Mouse (Mus musculus): ENCODE results near the gene Hist2h2aa1. TPM values are rescaled to one million over a fixed set of nuclear protein-coding genes. Genes with fewer than 3 reads are reported as not detected.
"Not testable (repeated sequence)": the region's sequence is repeated elsewhere in the genome, so short reads cannot be mapped to it uniquely, and the experiment has no call there.

Gene Hist2h2aa1
- polyA plus RNA-seq, 1 experiment = not detected

DNA sequence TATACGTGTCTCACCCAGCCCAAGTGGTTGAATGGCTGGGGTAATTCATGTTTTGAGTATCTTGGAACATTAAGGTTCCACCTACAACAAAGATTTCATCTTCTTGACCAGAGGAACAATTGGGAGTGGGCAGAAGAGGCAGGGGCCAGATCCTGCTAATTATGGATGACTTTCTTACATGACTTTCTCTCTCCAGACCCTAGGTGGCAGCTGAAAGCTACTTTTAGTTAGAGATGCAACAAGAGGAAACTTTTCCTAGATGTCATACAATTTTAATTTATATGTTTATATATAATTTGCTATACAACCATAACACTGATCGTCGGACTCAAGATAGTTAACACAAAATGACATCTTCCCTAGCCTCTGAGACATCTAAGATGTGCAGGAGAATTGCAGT, 37.5 kb upstream of the Hist2h2aa1 start:
- no peak overlapping the region for H3K27ac ChIP-seq (ENCODE audit: control insufficient read depth, insufficient read depth, low read depth, low read length, poor library complexity)
- WGBS = 65% methylated on average over 3 of the region's 3 CpGs
- H3K4me1 ChIP-seq (ENCODE audit: control insufficient read depth, insufficient read depth, low read length) = no peaks in the 10 kb centered on the region
- no peak overlapping the region for H3K4me3 ChIP-seq (replicated peaks; ENCODE audit: control insufficient read depth, low read depth, low read length)
- TF ChIP-seq POLR2A (IDR thresholded peaks at IDR 0.05; ENCODE audit: borderline replicate concordance, control insufficient read depth, low read depth, low read length) (no peak), CTCF (IDR thresholded peaks at IDR 0.05; ENCODE audit: control insufficient read depth, insufficient read depth, low read length) (no peak)

DNA sequence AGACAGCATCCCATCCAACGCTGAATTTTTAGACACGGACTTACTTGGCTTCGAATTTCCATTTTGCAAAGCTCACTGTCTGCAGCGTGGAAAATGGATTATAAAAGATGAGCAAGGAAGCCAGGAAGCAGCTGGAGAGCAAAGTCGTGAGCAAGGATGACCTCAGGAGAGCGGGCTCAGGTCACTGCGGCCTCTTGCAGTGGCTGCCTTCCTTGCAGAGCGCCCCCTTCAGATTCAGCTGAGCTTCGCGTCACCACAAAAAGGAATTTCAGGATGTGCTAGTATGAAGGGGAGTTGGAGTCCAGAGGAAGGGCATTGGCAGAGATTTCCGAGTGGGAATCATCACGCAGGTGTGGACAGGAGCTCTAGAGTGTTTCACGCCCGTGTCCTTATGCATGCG, 36.1 kb upstream of the Hist2h2aa1 start:
- TF ChIP-seq POLR2A (IDR thresholded peaks at IDR 0.05; ENCODE audit: borderline replicate concordance, control insufficient read depth, low read depth, low read length) = no peak
- peak; percentile 14; the same call in 1 of the 2 replicates for TF ChIP-seq CTCF (IDR thresholded peaks at IDR 0.05; ENCODE audit: control insufficient read depth, insufficient read depth, low read length)
- Histone ChIP-seq H3K4me3 (replicated peaks; ENCODE audit: control insufficient read depth, low read depth, low read length) (no peak overlapping the region), H3K27ac (ENCODE audit: control insufficient read depth, insufficient read depth, low read depth, low read length, poor library complexity) (no peak overlapping the region), H3K4me1 (ENCODE audit: control insufficient read depth, insufficient read depth, low read length) (no peaks in the 10 kb centered on the region)
- WGBS = 51% methylated on average over 15 of the region's 15 CpGs

DNA sequence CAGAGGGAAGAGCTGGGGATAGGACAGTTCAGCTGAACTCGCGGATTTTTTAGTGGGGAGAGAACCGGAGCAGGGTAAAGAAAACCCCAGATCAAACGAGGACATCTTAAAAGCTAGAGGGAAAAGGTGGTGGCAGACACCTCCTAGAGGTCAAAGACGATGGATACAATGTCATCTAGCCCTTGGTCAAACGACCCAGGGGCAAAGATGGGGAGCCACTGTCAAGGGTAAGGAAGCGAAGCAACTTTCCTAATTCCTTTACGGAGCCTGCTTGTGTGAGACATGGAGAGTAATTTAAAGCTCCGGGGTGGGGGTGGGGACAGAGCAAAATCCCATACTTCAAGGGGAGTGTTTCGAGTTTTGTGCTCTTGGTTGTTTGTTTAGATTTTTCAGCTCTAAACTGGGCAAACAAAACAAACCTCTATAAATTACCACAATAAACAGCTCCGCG, 26.1 kb upstream of the Hist2h2aa1 start:
- Histone ChIP-seq H3K27ac (ENCODE audit: control insufficient read depth, insufficient read depth, low read depth, low read length, poor library complexity) (peak overlapping the region; percentile 98), H3K4me3 (replicated peaks; ENCODE audit: control insufficient read depth, low read depth, low read length) (peak overlapping the region; percentile 60), H3K4me1 (ENCODE audit: control insufficient read depth, insufficient read depth, low read length) (peaks cover 2% of the 10 kb centered on the region)
- 0% methylated on average over 12 of the region's 12 CpGs for WGBS
- TF ChIP-seq POLR2A (IDR thresholded peaks at IDR 0.05; ENCODE audit: borderline replicate concordance, control insufficient read depth, low read depth, low read length) (no peak), CTCF (IDR thresholded peaks at IDR 0.05; ENCODE audit: control insufficient read depth, insufficient read depth, low read length) (peak; percentile 19; the same call in 1 of the 2 replicates)

DNA sequence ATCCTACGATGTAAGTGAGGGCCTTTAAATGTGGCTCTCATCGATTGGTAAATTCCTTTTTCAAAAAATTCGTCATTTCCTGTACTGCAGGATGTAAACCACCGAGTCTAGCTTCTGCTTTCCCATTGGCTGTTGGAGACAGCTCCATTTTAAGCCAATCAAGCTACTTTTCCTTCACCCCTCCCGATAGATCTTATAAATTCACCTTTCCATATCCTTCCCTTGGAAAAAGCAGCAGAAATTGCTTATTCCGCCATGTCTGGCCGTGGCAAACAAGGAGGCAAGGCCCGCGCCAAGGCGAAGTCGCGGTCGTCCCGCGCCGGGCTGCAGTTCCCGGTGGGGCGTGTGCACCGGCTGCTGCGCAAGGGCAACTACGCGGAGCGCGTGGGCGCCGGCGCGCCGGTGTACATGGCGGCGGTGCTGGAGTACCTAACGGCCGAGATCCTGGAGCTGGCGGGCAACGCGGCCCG, 25.6 kb upstream of the Hist2h2aa1 start, which contains the start of the genes Bola1 and Hist2h2ab:
Gene Bola1, minus strand, starts transcription at position 49 of the 470 bp plus-strand sequence.
Gene Hist2h2ab, plus strand, starts transcription at position 205 of the 470 bp plus-strand sequence.
- under 1% methylated on average over 37 of the region's 37 CpGs for WGBS
- H3K4me1 ChIP-seq (ENCODE audit: control insufficient read depth, insufficient read depth, low read length) = peaks cover 2% of the 10 kb centered on the region
- H3K4me3 ChIP-seq (replicated peaks; ENCODE audit: control insufficient read depth, low read depth, low read length) = peak within 1 kb of the TSS; percentile 67
- TF ChIP-seq CTCF (IDR thresholded peaks at IDR 0.05; ENCODE audit: control insufficient read depth, insufficient read depth, low read length) (no peak), POLR2A (IDR thresholded peaks at IDR 0.05; ENCODE audit: borderline replicate concordance, control insufficient read depth, low read depth, low read length) (peak; percentile 95; the same call in 1 of the 2 replicates)
- peak within 1 kb of the TSS; percentile 98 for H3K27ac ChIP-seq (ENCODE audit: control insufficient read depth, insufficient read depth, low read depth, low read length, poor library complexity)

DNA sequence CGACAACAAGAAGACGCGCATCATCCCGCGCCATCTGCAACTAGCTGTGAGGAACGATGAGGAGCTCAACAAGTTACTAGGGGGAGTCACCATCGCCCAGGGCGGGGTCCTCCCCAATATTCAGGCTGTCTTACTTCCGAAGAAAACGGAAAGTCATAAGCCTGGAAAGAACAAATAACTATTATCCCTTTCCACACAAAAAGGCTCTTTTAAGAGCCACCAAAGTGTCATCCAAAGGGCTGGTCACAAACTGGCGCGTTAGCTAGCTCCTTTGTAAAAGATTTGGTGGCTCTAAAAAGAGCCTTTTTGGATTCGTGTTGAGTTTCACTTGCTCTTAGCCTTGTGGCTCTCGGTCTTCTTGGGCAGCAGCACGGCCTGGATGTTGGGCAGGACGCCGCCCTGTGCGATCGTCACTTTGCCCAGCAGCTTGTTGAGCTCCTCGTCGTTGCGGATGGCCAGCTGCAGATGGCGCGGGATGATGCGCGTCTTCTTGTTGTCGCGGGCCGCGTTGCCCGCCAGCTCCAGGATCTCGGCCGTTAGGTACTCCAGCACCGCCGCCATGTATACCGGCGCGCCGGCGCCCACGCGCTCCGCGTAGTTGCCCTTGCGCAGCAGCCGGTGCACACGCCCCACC, 25.0 kb upstream of the Hist2h2aa1 start:
- under 1% methylated on average over 46 of the region's 47 CpGs for WGBS
- not testable (repeated sequence) for H3K4me1 ChIP-seq (ENCODE audit: control insufficient read depth, insufficient read depth, low read length)
- Histone ChIP-seq H3K4me3 (replicated peaks; ENCODE audit: control insufficient read depth, low read depth, low read length) (peak overlapping the region; percentile 67), H3K27ac (ENCODE audit: control insufficient read depth, insufficient read depth, low read depth, low read length, poor library complexity) (peak overlapping the region; percentile 98)

DNA sequence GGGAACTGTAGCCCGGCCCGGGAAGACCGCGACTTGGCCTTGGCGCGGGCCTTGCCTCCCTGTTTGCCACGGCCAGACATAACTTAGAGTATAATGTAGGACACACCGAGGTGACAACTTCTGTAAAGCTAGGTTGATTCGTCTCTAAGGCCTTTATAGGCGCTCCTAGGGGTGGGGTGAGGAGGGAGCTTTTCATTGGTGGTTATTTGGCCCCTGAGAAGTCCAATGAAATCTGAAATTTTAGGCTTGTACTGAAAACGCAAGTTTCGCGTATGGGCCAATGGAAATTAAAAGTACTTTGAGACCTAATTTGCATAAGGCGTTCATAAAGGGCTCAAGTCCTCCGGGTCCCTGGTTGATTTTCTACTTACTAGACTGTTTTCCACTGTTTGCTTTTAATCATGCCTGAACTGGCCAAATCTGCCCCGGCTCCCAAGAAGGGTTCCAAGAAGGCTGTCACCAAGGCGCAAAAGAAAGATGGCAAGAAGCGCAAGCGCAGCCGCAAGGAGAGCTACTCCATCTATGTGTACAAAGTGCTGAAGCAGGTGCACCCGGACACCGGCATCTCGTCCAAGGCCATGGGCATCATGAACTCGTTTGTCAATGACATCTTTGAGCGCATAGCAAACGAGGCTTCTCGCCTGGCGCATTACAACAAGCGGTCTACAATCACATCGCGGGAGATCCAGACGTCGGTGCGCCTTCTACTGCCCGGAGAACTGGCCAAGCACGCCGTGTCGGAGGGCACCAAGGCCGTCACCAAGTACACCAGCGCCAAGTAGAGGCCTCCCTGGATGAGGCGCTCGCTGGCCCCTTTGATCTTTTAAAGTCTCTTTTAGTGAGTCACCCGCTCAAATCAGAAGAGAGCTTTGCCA, 24.3 kb upstream of the Hist2h2aa1 start, which contains the start of the genes Hist2h2ac and Hist2h2be:
Gene Hist2h2ac, minus strand, starts transcription at position 116 of the 875 bp plus-strand sequence.
Gene Hist2h2be, plus strand, starts transcription at position 355 of the 875 bp plus-strand sequence.
- under 1% methylated on average over 43 of the region's 43 CpGs for WGBS
- H3K4me1 ChIP-seq (ENCODE audit: control insufficient read depth, insufficient read depth, low read length) = peaks cover 4% of the 10 kb centered on the region

DNA sequence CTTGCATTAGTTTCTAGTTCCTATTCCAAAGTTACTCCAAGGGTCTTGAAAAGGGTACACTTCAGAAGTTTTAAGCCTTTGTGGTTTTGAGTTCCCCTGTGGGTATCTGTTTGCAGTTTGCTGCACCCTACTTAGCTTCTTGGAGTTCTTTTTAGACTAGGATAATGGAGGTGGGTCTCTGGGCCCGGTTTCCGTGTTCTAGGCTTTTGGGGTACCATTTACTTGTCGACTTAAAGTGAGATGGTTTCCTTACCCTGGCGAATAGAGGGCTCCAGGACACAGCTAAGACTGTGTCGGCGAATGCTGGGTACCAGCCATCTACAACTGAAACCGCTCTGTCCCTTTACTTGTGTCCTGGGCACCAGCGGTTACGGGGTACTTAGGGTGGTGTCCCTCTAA, 23.7 kb upstream of the Hist2h2aa1 start:
- TF ChIP-seq CTCF (IDR thresholded peaks at IDR 0.05; ENCODE audit: control insufficient read depth, insufficient read depth, low read length) (no peak), POLR2A (IDR thresholded peaks at IDR 0.05; ENCODE audit: borderline replicate concordance, control insufficient read depth, low read depth, low read length) (no peak)

More for the DNA sequence above, 24.3 kb upstream of the Hist2h2aa1 start, which contains the start of the genes Hist2h2ac and Hist2h2be:
- TF ChIP-seq CTCF (IDR thresholded peaks at IDR 0.05; ENCODE audit: control insufficient read depth, insufficient read depth, low read length) (peak; percentile 11; the same call in 1 of the 2 replicates), POLR2A (IDR thresholded peaks at IDR 0.05; ENCODE audit: borderline replicate concordance, control insufficient read depth, low read depth, low read length) (peak; percentile 92)
- Histone ChIP-seq H3K4me3 (replicated peaks; ENCODE audit: control insufficient read depth, low read depth, low read length) (peak within 1 kb of the TSS; percentile 77), H3K27ac (ENCODE audit: control insufficient read depth, insufficient read depth, low read depth, low read length, poor library complexity) (peak within 1 kb of the TSS; percentile 98)

DNA sequence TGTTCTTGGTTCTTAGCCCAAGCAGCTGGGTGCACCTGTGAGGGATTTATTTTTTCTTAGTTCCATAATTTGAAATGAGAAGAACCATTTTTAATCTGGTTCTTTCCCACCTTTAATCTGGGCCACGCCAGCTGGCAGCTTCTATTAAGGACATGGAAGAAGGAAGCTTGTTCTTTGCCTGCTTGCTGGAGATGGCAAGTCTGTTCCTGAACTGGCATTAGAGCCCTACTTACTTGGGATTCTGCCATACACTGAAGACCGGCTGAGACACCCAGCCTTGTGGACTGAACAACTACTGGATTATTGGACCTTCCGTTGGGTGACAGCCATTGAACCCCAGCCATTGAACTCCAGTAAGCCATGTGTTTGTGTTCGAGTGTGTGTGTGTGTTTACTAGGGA, 22.5 kb upstream of the Hist2h2aa1 start:
- TF ChIP-seq POLR2A (IDR thresholded peaks at IDR 0.05; ENCODE audit: borderline replicate concordance, control insufficient read depth, low read depth, low read length) (no peak), CTCF (IDR thresholded peaks at IDR 0.05; ENCODE audit: control insufficient read depth, insufficient read depth, low read length) (no peak)

More for the DNA sequence above, 23.7 kb upstream of the Hist2h2aa1 start:
- Histone ChIP-seq H3K4me3 (replicated peaks; ENCODE audit: control insufficient read depth, low read depth, low read length) (peak overlapping the region; percentile 77), H3K27ac (ENCODE audit: control insufficient read depth, insufficient read depth, low read depth, low read length, poor library complexity) (peak overlapping the region; percentile 97), H3K4me1 (ENCODE audit: control insufficient read depth, insufficient read depth, low read length) (peaks cover 4% of the 10 kb centered on the region)
- 4% methylated on average over 9 of the region's 9 CpGs for WGBS

More for the DNA sequence above, 22.5 kb upstream of the Hist2h2aa1 start:
- H3K4me1 ChIP-seq (ENCODE audit: control insufficient read depth, insufficient read depth, low read length) = peaks cover 5% of the 10 kb centered on the region
- H3K4me3 ChIP-seq (replicated peaks; ENCODE audit: control insufficient read depth, low read depth, low read length) = peak overlapping the region; percentile 37
- H3K27ac ChIP-seq (ENCODE audit: control insufficient read depth, insufficient read depth, low read depth, low read length, poor library complexity) = peak overlapping the region; percentile 29; the same call in 1 of the 2 replicates
- 84% methylated on average over 4 of the region's 4 CpGs for WGBS
